Mouse (Mus musculus): ENCODE data around the gene Usp29. TPM values are rescaled to one million over a fixed set of nuclear protein-coding genes. Genes with fewer than 3 reads are reported as not detected.
"Not testable (repeated sequence)": the region's sequence is repeated elsewhere in the genome, so short reads cannot be mapped to it uniquely, and the experiment has no call there.

Usp29 gene
- polyA plus RNA-seq, 1 experiment, result 0.02 TPM

DNA sequence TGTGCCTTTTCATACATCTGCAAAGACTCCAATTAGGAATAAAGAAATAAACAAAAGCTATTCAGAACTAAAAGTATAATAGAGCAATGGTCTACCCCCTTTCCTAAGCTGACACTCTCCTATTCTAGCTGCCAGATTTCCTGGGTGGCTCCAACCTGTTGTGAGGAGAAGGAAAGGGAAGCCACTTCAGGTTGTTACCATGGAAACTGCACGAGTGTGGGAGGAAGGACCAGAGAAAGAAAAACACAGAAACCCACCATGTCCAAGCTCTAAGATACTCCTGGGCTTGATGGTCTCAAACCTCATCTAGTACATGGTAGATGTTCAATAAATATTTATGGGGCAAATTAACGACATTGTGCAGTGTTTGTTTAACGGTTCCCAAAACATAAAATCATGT lies 160.8 kb downstream of the Usp29 start:
- Histone ChIP-seq H3K27me3 (ENCODE audit: control insufficient read depth) (no peaks in the 10 kb centered on the region), H3K4me3 (replicated peaks) (no peak overlapping the region), H3K4me1 (ENCODE audit: control insufficient read depth) (no peaks in the 10 kb centered on the region), H3K36me3 (ENCODE audit: control insufficient read depth) (no peaks in the 10 kb centered on the region), H3K9me3 (ENCODE audit: control insufficient read depth, low read length) (no peaks in the 10 kb centered on the region)
- no peak for TF ChIP-seq TAL1 (IDR thresholded peaks at IDR 0.05; ENCODE audit: low read length)
- TF ChIP-seq GATA1 (IDR thresholded peaks at IDR 0.05; ENCODE audit: low read length), result no peak

- not testable (repeated sequence) for H3K9me3 ChIP-seq (ENCODE audit: control insufficient read depth, low read length); H3K27me3 ChIP-seq (ENCODE audit: control insufficient read depth); H3K4me1 ChIP-seq (ENCODE audit: control insufficient read depth); H3K36me3 ChIP-seq (ENCODE audit: control insufficient read depth); H3K4me3 ChIP-seq (replicated peaks)
Measured at GRCm38 (mm10) chr7:6897021-6897420, 166.6 kb downstream of the Usp29 start.

DNA sequence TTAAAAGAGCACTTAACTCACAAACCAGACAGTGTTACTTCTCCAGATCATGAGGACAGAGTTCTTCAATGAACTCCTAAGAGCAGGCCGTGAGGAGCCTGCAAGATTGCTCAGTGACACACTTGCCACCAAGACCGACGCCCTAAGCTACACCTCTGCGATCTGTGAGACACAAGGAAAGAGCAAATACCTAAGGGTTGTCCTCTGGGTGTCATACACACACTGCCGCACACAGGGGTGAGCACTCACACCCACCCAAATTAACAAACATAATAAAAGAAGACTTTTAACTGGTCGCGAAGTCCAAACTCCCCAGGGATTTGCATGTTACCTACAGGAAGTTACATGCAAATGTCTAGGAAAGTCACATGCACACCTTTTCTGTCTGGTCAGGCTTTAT lies 170.3 kb downstream of the Usp29 start:
- no peaks in the 10 kb centered on the region for H3K27me3 ChIP-seq (ENCODE audit: control insufficient read depth)
- TF ChIP-seq TAL1 (IDR thresholded peaks at IDR 0.05; ENCODE audit: low read length), result no peak
- TF ChIP-seq GATA1 (IDR thresholded peaks at IDR 0.05; ENCODE audit: low read length), result no peak
- no peaks in the 10 kb centered on the region for H3K9me3 ChIP-seq (ENCODE audit: control insufficient read depth, low read length)
- H3K36me3 ChIP-seq (ENCODE audit: control insufficient read depth), result no peaks in the 10 kb centered on the region
- H3K4me1 ChIP-seq (ENCODE audit: control insufficient read depth), result no peaks in the 10 kb centered on the region
- no peak overlapping the region for H3K4me3 ChIP-seq (replicated peaks)

GRCm38 (mm10) chr7:6903489-6903888 lies 173.1 kb downstream of the Usp29 start:
- Histone ChIP-seq H3K36me3 (ENCODE audit: control insufficient read depth) (no peaks in the 10 kb centered on the region), H3K4me3 (replicated peaks) (no peak overlapping the region), H3K4me1 (ENCODE audit: control insufficient read depth) (no peaks in the 10 kb centered on the region), H3K27me3 (ENCODE audit: control insufficient read depth) (no peaks in the 10 kb centered on the region), H3K9me3 (ENCODE audit: control insufficient read depth, low read length) (no peaks in the 10 kb centered on the region)
- no peak for TF ChIP-seq TAL1 (IDR thresholded peaks at IDR 0.05; ENCODE audit: low read length)
- no peak for TF ChIP-seq GATA1 (IDR thresholded peaks at IDR 0.05; ENCODE audit: low read length)

GRCm38 (mm10) chr7:6910527-6910926 lies 180.1 kb downstream of the Usp29 start:
- Histone ChIP-seq H3K9me3 (ENCODE audit: control insufficient read depth, low read length) (no peaks in the 10 kb centered on the region), H3K27me3 (ENCODE audit: control insufficient read depth) (peaks cover 5% of the 10 kb centered on the region; the same call in 1 of the 2 replicates), H3K4me1 (ENCODE audit: control insufficient read depth) (no peaks in the 10 kb centered on the region), H3K4me3 (replicated peaks) (no peak overlapping the region), H3K36me3 (ENCODE audit: control insufficient read depth) (no peaks in the 10 kb centered on the region)
- TF ChIP-seq GATA1 (IDR thresholded peaks at IDR 0.05; ENCODE audit: low read length) (no peak), TAL1 (IDR thresholded peaks at IDR 0.05; ENCODE audit: low read length) (no peak)

DNA sequence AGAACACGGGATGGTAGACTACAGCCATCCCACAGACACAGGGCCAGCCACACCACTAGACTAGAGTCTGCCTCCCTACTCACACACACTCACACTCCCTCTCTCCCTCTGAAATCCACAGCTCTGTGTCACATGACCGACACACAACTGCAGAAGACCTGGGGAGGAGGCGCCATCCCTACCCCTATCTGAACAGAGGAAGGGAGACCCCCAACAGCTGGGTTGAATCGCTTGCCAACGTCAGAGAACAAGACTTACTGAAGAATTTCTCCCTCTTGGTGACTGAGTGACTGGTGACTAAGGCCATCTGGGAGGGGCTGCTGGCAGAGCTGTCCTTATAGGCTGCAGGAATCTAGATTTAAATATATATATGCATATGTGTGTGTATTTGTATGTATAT lies 181.4 kb downstream of the Usp29 start:
- H3K4me3 ChIP-seq (replicated peaks), result no peak overlapping the region
- no peaks in the 10 kb centered on the region for H3K9me3 ChIP-seq (ENCODE audit: control insufficient read depth, low read length)
- H3K27me3 ChIP-seq (ENCODE audit: control insufficient read depth), result peaks cover 5% of the 10 kb centered on the region; the same call in 1 of the 2 replicates
- no peaks in the 10 kb centered on the region for H3K4me1 ChIP-seq (ENCODE audit: control insufficient read depth)
- no peak for TF ChIP-seq TAL1 (IDR thresholded peaks at IDR 0.05; ENCODE audit: low read length)
- no peak for TF ChIP-seq GATA1 (IDR thresholded peaks at IDR 0.05; ENCODE audit: low read length)
- no peaks in the 10 kb centered on the region for H3K36me3 ChIP-seq (ENCODE audit: control insufficient read depth)

- no peaks in the 10 kb centered on the region for H3K4me1 ChIP-seq (ENCODE audit: control insufficient read depth)
- no peaks in the 10 kb centered on the region for H3K9me3 ChIP-seq (ENCODE audit: control insufficient read depth, low read length)
- TF ChIP-seq GATA1 (IDR thresholded peaks at IDR 0.05; ENCODE audit: low read length) (no peak), TAL1 (IDR thresholded peaks at IDR 0.05; ENCODE audit: low read length) (no peak)
- H3K27me3 ChIP-seq (ENCODE audit: control insufficient read depth), result peaks cover 5% of the 10 kb centered on the region; the same call in 1 of the 2 replicates
- no peaks in the 10 kb centered on the region for H3K36me3 ChIP-seq (ENCODE audit: control insufficient read depth)
- no peak overlapping the region for H3K4me3 ChIP-seq (replicated peaks)
Measured at GRCm38 (mm10) chr7:6913439-6914380, 183.3 kb downstream of the Usp29 start.

- Histone ChIP-seq H3K9me3 (ENCODE audit: control insufficient read depth, low read length) (no peaks in the 10 kb centered on the region), H3K4me1 (ENCODE audit: control insufficient read depth) (no peaks in the 10 kb centered on the region), H3K27me3 (ENCODE audit: control insufficient read depth) (peaks cover 5% of the 10 kb centered on the region; the same call in 1 of the 2 replicates), H3K36me3 (ENCODE audit: control insufficient read depth) (no peaks in the 10 kb centered on the region), H3K4me3 (replicated peaks) (no peak overlapping the region)
- no peak for TF ChIP-seq GATA1 (IDR thresholded peaks at IDR 0.05; ENCODE audit: low read length)
- no peak for TF ChIP-seq TAL1 (IDR thresholded peaks at IDR 0.05; ENCODE audit: low read length)
Measured at GRCm38 (mm10) chr7:6917126-6917525, 186.7 kb downstream of the Usp29 start.

DNA sequence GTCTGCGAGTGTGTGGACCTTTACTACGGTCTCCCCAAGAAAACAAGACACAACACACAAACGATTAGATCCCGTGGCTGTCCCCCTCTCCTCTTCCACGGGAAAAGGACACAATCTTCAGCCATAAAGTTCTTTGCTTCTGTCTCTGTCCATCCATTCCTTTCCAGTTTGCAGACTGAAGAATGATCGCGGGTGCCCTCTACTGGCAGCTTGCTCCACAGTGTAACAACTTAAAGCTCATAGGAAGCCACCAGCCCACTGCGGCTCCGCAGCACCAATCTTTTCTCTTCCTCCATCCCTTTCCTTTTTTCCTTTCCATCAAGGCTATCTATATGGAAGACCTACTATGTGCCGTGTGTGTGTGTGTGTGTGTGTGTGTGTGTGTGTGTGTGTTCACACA lies 187.9 kb downstream of the Usp29 start:
- Histone ChIP-seq H3K4me3 (replicated peaks) (no peak overlapping the region), H3K27me3 (ENCODE audit: control insufficient read depth) (peaks cover 5% of the 10 kb centered on the region; the same call in 1 of the 2 replicates), H3K36me3 (ENCODE audit: control insufficient read depth) (no peaks in the 10 kb centered on the region), H3K9me3 (ENCODE audit: control insufficient read depth, low read length) (no peaks in the 10 kb centered on the region), H3K4me1 (ENCODE audit: control insufficient read depth) (no peaks in the 10 kb centered on the region)
- TF ChIP-seq TAL1 (IDR thresholded peaks at IDR 0.05; ENCODE audit: low read length) (no peak), GATA1 (IDR thresholded peaks at IDR 0.05; ENCODE audit: low read length) (no peak)

Data from erythroblast, embryonic 14.5 days (primary cell).